Mouse (Mus musculus): ENCODE data around the gene Megf8.

Gene Megf8

GRCm38 (mm10) chr7:25409114-25409760 is 92.3 kb downstream of the Megf8 start:
- peak; percentile 65 for DNase-seq

GRCm38 (mm10) chr7:25410969-25411615 is 94.1 kb downstream of the Megf8 start:
- DNase-seq, result no peak

GRCm38 (mm10) chr7:25411861-25412260 is 94.9 kb downstream of the Megf8 start:
- no peak for DNase-seq

- DNase-seq, result no peak
These were observed 96.0 kb downstream of the Megf8 start, which contains the start of gene Cxcl17 for GRCm38 (mm10) chr7:25412833-25413441. Gene Cxcl17, minus strand, starts transcription at chr7:25412886.
